Mouse (Mus musculus) bone marrow macrophage, adult 2 months (primary cell): ENCODE measurements around the gene Selenoh.

Experiments used
- CTCF ChIP-seq: IDR thresholded peaks from 2 replicates; pipeline ENCODE4 v1.5.1; 2012; ENCODE audit warnings: low read depth, mild to moderate bottlenecking, low read length, moderate library complexity
- POLR2A ChIP-seq: IDR thresholded peaks from 2 replicates; pipeline ENCODE4 v1.6.1; 2012; ENCODE audit warnings: mild to moderate bottlenecking, low read depth, low read length, borderline replicate concordance

DNA sequence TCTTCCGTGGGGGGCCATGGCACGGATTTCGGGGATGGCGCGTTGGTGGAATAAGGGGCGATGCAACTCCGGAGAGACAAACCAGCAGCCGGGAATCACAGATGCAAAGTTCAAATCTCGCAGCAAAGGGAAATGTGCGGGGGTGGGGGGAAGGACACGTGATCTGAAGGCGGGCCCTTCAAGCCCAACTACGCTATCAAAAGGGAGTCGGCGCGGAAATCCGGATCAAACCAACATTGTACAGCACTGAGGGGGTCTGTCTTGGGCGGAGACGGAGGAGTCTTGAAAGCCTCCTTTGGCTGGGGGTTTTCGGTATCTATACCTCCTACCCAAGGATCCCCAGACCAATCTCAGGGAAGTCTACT, at the start of gene Selenoh:
- no peak for TF ChIP-seq CTCF
- no peak for TF ChIP-seq POLR2A
